Mouse (Mus musculus): Measurements from ENCODE around the gene Rce1.

- no peak for TF ChIP-seq CTCF (conservative IDR thresholded peaks at IDR 0.05; ENCODE audit: insufficient read depth, insufficient read length, low read depth, low read length)
- TF ChIP-seq POLR2A (IDR thresholded peaks at IDR 0.05; ENCODE audit: low read depth, low read length): no peak
Measured at GRCm38 (mm10) chr19:4646917-4647492, 21.6 kb upstream of the Rce1 start.
